Mouse (Mus musculus) lung, embryonic 16.5 days (tissue): Measurements from ENCODE around the gene Litaf. TPM values are rescaled to one million over a fixed set of nuclear protein-coding genes. Genes with fewer than 3 reads are reported as not detected.

ENCODE experiments used
- ATAC-seq: fragments of 200-750 bp; cut with Nextera tagmentation; 2 replicates; pipeline ENCODE4 v1.8.0; 2017; ENCODE audit warnings: low read depth, mild to moderate bottlenecking, moderate library complexity
- H3K27ac ChIP-seq: fragments of 300-500 bp; sonication (generic); 2 replicates; pipeline ENCODE4 v1.5.1; 2014; ENCODE audit warnings: mild to moderate bottlenecking, control low read depth, low read length
- H3K27me3 ChIP-seq: fragments of 300-500 bp; sonication (generic); 2 replicates; pipeline ENCODE4 v1.6.1; 2014; ENCODE audit warnings: low read depth, low read length, mixed read lengths; ENCODE audit not compliant: control insufficient read depth, insufficient read depth
- H3K36me3 ChIP-seq: fragments of 300-500 bp; sonication (generic); 2 replicates; pipeline ENCODE4 v1.6.1; 2014; ENCODE audit warnings: low read length; ENCODE audit not compliant: control insufficient read depth, insufficient read depth
- H3K4me1 ChIP-seq: fragments of 300-500 bp; sonication (generic); replicated peaks from 2 replicates; pipeline ENCODE4 v1.6.1; 2014; ENCODE audit warnings: low read length, mixed read lengths; ENCODE audit not compliant: control insufficient read depth, insufficient read depth
- H3K4me2 ChIP-seq: fragments of 300-500 bp; sonication (generic); 2 replicates; pipeline ENCODE4 v1.6.1; 2014; ENCODE audit warnings: low read depth, low read length, control low read depth
- H3K4me3 ChIP-seq: fragments of 300-500 bp; sonication (generic); 2 replicates; pipeline ENCODE4 v1.5.1; 2014; ENCODE audit warnings: mild to moderate bottlenecking, low read length, control low read depth
- H3K9ac ChIP-seq: fragments of 300-500 bp; sonication (generic); 2 replicates; pipeline ENCODE4 v1.6.1; 2014; ENCODE audit warnings: low read length, control low read depth
- H3K9me3 ChIP-seq: fragments of 300-500 bp; sonication (generic); 2 replicates; pipeline ENCODE4 v1.6.1; 2016; ENCODE audit warnings: low read length; ENCODE audit not compliant: control insufficient read depth
- WGBS: fragments of 180-500 bp; shearing (Covaris S2); extraction: QIAGEN DNeasy Blood & Tissue Kit; methylation state at CpG from one replicate; pipeline ENCODE4 v1.1.7; 2014; 5-methylcytosine and 5-hydroxymethylcytosine counted together
- polyA plus RNA-seq: library from polyadenylated mRNA; unstranded; fragments of >200 nt; fragmentation: Nextera tagmentation; extraction: Ambion mirVana; gene quantifications from 2 replicates; pipeline ENCODE4 v1.2.1, GENCODE M21; 2015

Litaf gene
- polyA plus RNA-seq, 1 experiment from 2014 or later = 110 TPM

DNA sequence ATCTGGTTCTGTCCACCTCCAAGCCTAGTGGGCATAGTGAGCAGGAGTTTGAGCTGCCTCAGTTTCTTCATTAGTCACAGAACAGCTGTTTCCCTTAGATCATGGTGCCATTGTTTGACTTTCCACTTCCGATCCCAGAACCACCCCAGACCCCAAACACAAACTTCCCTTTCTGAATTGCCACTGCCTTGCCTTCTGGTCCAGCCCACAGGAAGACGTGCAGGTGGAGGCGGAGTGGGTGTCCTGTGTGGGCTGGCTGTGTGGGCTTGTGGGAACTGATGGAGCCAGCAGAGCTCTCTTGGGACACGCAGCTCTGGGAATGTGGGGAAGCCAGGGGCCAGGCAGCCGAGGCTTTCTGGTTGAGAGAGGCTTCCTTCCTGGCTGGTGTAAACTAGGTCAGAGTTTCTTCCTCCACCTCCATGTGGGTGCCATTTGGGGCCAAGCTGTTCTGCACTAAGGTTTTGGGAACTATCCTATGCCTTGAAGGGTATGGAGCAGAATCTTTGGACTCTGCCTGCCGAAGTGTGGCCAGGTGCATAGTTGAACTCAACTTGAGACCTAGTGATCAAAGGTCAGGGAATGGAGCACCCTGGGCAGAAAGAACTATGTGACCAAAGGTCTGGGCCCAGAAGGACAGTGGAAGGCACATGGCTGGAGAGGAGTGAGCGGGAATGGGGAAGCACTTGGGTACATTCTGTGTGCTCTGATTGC is 3.9 kb upstream of the Litaf start:
- Histone ChIP-seq H3K27ac (peak overlapping the region; percentile 62), H3K36me3 (peaks cover 17% of the 10 kb centered on the region), H3K9ac (no peak overlapping the region), H3K4me2 (no peak overlapping the region), H3K27me3 (no peaks in the 10 kb centered on the region), H3K4me1 (peaks cover 38% of the 10 kb centered on the region), H3K9me3 (no peaks in the 10 kb centered on the region), H3K4me3 (no peak overlapping the region)
- 55% methylated on average over 7 of the region's 7 CpGs for WGBS
- ATAC-seq = no peak

DNA sequence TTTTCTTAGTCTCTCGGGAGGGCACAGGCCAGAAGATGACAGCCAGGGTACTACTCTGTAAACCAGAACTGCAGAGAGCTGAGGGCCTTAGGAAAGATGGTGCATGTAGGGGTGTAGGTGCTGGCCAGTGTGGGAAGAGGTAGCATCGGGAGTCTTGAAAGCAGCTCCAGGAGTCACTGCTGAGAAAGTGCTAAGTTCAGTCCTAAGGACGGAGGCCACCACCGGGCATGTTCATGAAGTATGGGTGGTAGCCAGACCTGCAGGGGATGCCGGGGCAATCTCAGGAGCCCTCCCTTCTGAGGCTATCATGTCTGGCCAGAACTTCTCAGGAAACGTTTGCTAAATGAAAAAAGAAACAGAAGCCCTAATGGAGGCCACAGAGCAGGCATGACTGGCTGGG is 3.3 kb upstream of the Litaf start:
- Histone ChIP-seq H3K4me3 (no peak overlapping the region), H3K36me3 (peaks cover 12% of the 10 kb centered on the region), H3K27me3 (no peaks in the 10 kb centered on the region), H3K9me3 (no peaks in the 10 kb centered on the region), H3K9ac (no peak overlapping the region), H3K4me1 (peaks cover 38% of the 10 kb centered on the region), H3K4me2 (no peak overlapping the region), H3K27ac (peak overlapping the region; percentile 62)
- WGBS = 56% methylated on average over 6 of the region's 6 CpGs
- no peak for ATAC-seq

DNA sequence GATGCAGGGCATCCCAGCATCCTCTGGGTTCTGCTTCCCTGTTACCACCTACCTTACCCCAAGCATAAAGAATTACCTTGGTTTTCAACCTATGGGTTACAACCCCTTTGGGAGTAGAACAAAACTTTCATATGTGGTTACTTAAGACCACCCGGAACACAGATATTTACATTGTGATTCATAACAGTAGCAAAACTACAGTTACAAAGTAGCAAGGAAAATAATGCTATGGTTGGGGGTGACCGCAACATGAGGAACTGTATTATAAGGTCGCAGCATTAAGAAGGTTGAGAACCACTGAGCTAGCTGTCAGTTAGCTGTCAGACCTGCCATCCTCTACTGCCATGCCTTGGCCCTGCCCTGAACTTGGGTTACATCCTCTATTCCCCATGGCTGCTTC is 2.7 kb upstream of the Litaf start:
- no peak for ATAC-seq
- peaks cover 38% of the 10 kb centered on the region for H3K4me1 ChIP-seq
- no peak overlapping the region for H3K4me2 ChIP-seq
- H3K36me3 ChIP-seq = peaks cover 7% of the 10 kb centered on the region
- H3K9me3 ChIP-seq = no peaks in the 10 kb centered on the region
- WGBS = 84% methylated on average over 3 of the region's 3 CpGs
- no peaks in the 10 kb centered on the region for H3K27me3 ChIP-seq
- no peak overlapping the region for H3K9ac ChIP-seq
- H3K4me3 ChIP-seq = no peak overlapping the region
- peak overlapping the region; percentile 62 for H3K27ac ChIP-seq

- under 1% methylated on average over 22 of the region's 22 CpGs for WGBS
- Histone ChIP-seq H3K9ac (peak overlapping the region; percentile 91), H3K4me3 (peak overlapping the region; percentile 79), H3K36me3 (no peaks in the 10 kb centered on the region), H3K27ac (peak overlapping the region; percentile 94), H3K4me1 (peaks cover 50% of the 10 kb centered on the region), H3K27me3 (no peaks in the 10 kb centered on the region), H3K9me3 (no peaks in the 10 kb centered on the region), H3K4me2 (peak overlapping the region; percentile 80)
- peak; percentile 28 for ATAC-seq
Measured at GRCm38 (mm10) chr16:11066833-11067191, 855 bp upstream of the Litaf start.

DNA sequence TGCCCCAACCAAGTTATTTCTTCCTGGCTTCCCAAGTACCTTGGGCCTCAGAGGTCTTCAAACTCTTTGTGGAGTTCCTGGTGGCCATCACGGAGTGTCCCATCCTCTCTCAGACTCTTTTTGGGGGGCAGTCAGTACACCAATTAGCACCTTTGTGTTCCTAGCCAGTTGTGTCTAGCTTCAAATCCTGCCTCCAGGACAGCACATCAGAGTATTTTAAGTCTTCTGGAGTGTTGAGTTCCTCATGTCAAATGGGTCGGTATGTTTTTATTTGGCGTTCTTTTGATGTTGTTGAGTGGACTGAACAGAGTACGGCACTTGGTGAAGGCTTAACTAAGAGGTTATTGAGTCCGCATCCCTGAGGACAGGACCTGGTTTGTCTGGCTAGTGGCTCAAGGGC is 526 bp downstream of the Litaf start:
- no peaks in the 10 kb centered on the region for H3K27me3 ChIP-seq
- ATAC-seq = no peak
- peak overlapping the region; percentile 64; the same call in 1 of the 2 replicates for H3K27ac ChIP-seq
- no peaks in the 10 kb centered on the region for H3K36me3 ChIP-seq
- peak overlapping the region; percentile 79 for H3K4me3 ChIP-seq
- H3K4me2 ChIP-seq = peak overlapping the region; percentile 62
- WGBS = 48% methylated on average over 5 of the region's 5 CpGs
- peak overlapping the region; percentile 26 for H3K9ac ChIP-seq
- peaks cover 47% of the 10 kb centered on the region for H3K4me1 ChIP-seq
- no peaks in the 10 kb centered on the region for H3K9me3 ChIP-seq

- no peaks in the 10 kb centered on the region for H3K9me3 ChIP-seq
- peaks cover 40% of the 10 kb centered on the region for H3K4me1 ChIP-seq
- 87% methylated on average over 6 of the region's 6 CpGs for WGBS
- no peak overlapping the region for H3K4me2 ChIP-seq
- no peak overlapping the region for H3K27ac ChIP-seq
- H3K36me3 ChIP-seq = no peaks in the 10 kb centered on the region
- no peak overlapping the region for H3K9ac ChIP-seq
- no peaks in the 10 kb centered on the region for H3K27me3 ChIP-seq
- no peak overlapping the region for H3K4me3 ChIP-seq
- ATAC-seq = no peak
Measured at GRCm38 (mm10) chr16:11064742-11065141, 1.2 kb downstream of the Litaf start.

GRCm38 (mm10) chr16:11064341-11064740 is 1.6 kb downstream of the Litaf start:
- H3K9ac ChIP-seq = no peak overlapping the region
- no peak overlapping the region for H3K27ac ChIP-seq
- no peak overlapping the region for H3K4me3 ChIP-seq
- H3K4me1 ChIP-seq = peaks cover 37% of the 10 kb centered on the region
- no peaks in the 10 kb centered on the region for H3K27me3 ChIP-seq
- 86% methylated on average over 4 of the region's 4 CpGs for WGBS
- H3K36me3 ChIP-seq = no peaks in the 10 kb centered on the region
- ATAC-seq = no peak
- no peaks in the 10 kb centered on the region for H3K9me3 ChIP-seq
- no peak overlapping the region for H3K4me2 ChIP-seq

DNA sequence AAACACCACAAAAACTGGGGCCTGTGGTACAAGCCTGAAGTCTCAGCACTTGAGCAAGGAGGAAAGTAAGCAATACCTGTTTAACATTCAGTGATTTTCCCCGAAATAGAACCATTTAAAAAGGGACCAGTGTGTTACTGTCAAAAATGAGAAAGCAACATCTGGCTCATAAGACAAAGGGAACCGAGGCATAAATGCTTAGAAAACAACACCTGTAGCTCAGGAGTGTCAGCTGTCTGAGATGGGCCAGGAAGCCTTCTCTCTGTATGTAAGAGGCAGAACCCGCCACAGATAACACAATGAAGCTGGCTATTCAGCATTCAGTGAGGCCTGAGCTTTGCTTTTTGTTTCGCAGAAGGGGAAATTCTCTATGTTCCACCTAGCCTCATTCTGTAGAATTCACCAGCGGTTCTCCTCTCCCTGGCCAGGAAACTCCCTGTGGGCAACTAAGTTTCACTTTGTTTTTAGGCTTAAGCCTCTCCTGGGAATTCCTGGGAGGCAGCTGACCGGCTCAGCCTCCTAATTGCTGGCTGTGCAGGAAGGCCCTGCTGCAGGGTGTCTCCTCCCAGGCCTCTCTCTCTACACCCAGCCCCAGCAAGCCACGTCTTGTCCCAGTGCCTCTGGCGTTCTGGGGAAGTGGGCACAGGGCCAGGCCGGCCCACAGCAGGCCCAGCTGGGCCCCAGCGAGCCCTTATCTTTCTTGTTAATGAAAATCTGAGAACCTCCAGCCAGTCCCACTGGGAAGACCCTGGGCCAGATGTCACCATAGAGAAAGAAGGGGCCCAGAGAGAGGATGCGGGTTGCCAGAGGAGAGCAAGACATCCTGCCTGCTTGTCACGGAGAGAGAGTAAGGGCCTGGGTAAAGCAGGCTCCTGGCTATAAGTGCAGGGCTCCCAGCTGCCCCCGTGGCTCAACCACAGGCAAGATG is 2.9 kb downstream of the Litaf start:
- no peaks in the 10 kb centered on the region for H3K9me3 ChIP-seq
- peak; percentile 73 for ATAC-seq
- peaks cover 26% of the 10 kb centered on the region for H3K4me1 ChIP-seq
- no peak overlapping the region for H3K4me3 ChIP-seq
- peak overlapping the region; percentile 49 for H3K9ac ChIP-seq
- 23% methylated on average over 13 of the region's 13 CpGs for WGBS
- H3K36me3 ChIP-seq = no peaks in the 10 kb centered on the region
- H3K27ac ChIP-seq = peak overlapping the region; percentile 89
- H3K27me3 ChIP-seq = no peaks in the 10 kb centered on the region
- peak overlapping the region; percentile 23 for H3K4me2 ChIP-seq

DNA sequence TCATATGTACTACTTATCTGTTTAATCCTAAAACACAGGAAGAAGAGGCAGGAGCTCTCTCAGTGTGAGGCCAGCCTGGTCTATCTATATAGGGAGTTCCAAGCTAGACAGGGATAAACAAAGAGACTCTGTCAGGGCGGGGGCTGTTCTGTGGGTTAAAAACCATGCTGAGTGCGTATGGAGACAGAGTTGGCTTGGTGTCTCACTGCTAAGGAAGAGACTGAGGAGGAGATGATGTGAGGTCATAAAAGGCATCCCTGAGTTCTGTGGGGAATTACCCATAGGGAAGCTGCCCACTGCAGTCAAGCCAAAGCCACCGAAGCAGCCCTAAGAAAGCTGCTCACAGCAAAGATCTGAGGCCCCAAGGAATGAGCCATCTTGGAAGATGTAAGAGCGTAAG is 5.3 kb downstream of the Litaf start, which contains the start of gene Snn:
Gene Snn (plus strand): TSS at position 301 of the 400 bp plus-strand sequence.
- Histone ChIP-seq H3K9me3 (no peaks in the 10 kb centered on the region), H3K27me3 (no peaks in the 10 kb centered on the region), H3K4me3 (no peak within 1 kb of the TSS), H3K36me3 (no peaks in the 10 kb centered on the region), H3K4me2 (no peak within 1 kb of the TSS), H3K27ac (no peak within 1 kb of the TSS), H3K9ac (no peak within 1 kb of the TSS), H3K4me1 (peaks cover 16% of the 10 kb centered on the region; the same call in 1 of the 2 replicates)
- WGBS = 87% methylated on average over 4 of the region's 4 CpGs
- no peak for ATAC-seq
